Mouse (Mus musculus): Measurements from ENCODE around the gene Hgfac. TPM values are rescaled to one million over a fixed set of nuclear protein-coding genes. Genes with fewer than 3 reads are reported as not detected.

Gene Hgfac
- 75.0 and 118 TPM in 2 replicates for polyA plus RNA-seq (2012; rRNA removed)

DNA sequence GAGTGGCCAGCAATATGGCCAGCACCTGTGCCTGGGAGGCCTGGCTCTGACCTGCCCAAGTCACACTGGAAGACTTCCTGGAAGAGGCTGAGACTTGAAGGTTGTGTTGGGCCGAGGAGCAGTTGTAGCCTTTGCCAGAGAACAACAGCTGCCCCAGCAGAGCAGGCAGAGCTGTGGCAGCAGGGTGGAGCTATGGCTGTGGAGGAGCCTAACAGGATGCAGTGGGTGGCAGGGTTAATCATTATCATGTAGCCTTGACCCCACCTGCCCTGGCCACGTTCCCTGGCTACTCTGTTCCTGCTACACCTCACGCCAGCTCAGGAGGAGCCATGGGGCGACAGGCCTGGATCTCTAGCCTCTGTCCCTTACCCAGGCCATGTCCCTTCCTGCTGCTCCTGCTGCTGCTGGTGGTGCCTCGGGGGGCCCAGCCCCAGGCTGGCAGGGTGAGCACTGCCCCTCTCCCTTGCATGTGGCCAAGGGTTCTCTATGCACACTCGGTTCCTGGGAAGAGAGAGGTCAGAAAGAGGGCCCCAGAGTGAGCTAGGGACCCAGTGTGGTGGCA, at the start of gene Hgfac:
TSS of gene Hgfac (plus strand) at position 242 of the 562 bp plus-strand sequence.
- Histone ChIP-seq H3K27ac (ENCODE audit: insufficient read depth, low read depth, low read length) (peak within 1 kb of the TSS; percentile 57), H3K27me3 (ENCODE audit: control insufficient read depth, insufficient read depth, low read length) (no peaks in the 10 kb centered on the region), H3K4me3 (ENCODE audit: low read depth, low read length) (peak within 1 kb of the TSS; percentile 26), H3K4me1 (ENCODE audit: control insufficient read depth, insufficient read depth, insufficient read length, low read length) (peaks cover 26% of the 10 kb centered on the region), H3K36me3 (ENCODE audit: control insufficient read depth, insufficient read depth, low read length) (no peaks in the 10 kb centered on the region)
- TF ChIP-seq CTCF (IDR thresholded peaks at IDR 0.05; ENCODE audit: extremely low read depth, insufficient read length, insufficient replicate concordance, low read depth, low read length) (no peak), POLR2A (IDR thresholded peaks at IDR 0.05; ENCODE audit: low read depth, low read length) (no peak)
- WGBS: 16% methylated on average over 6 of the region's 6 CpGs

DNA sequence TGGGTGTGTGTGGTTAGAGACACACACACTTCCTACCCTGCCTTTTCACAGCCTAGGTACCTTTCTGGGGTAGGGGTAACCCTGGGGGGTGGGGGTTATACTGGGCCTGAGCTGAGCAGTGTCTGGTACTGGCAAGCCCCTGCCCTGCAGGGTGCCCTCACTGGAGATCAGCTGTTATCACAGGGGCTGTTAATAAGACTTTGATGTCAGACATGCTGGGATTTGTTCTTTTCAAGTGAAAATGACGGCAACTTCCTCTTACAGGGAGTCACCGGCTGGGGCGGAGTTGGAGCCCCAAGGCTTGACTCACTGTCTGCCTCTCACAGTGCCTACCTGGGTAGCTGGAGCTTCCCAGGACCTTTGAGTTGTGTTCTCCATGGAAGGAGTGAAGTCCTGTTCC, 42.6 kb upstream of the Hgfac start:
- H3K27me3 ChIP-seq (ENCODE audit: control insufficient read depth, insufficient read depth, low read length): no peaks in the 10 kb centered on the region
- H3K4me3 ChIP-seq (ENCODE audit: low read depth, low read length): no peak overlapping the region
- 18% methylated on average over 3 of the region's 3 CpGs for WGBS
- H3K4me1 ChIP-seq (ENCODE audit: control insufficient read depth, insufficient read depth, insufficient read length, low read length): peaks cover 8% of the 10 kb centered on the region; the same call in 1 of the 2 replicates
- no peak for TF ChIP-seq CTCF (IDR thresholded peaks at IDR 0.05; ENCODE audit: extremely low read depth, insufficient read length, insufficient replicate concordance, low read depth, low read length)
- TF ChIP-seq POLR2A (IDR thresholded peaks at IDR 0.05; ENCODE audit: low read depth, low read length): no peak
- H3K27ac ChIP-seq (ENCODE audit: insufficient read depth, low read depth, low read length): no peak overlapping the region
- H3K36me3 ChIP-seq (ENCODE audit: control insufficient read depth, insufficient read depth, low read length): no peaks in the 10 kb centered on the region

- no peak overlapping the region for H3K4me3 ChIP-seq (ENCODE audit: low read depth, low read length)
- no peaks in the 10 kb centered on the region for H3K36me3 ChIP-seq (ENCODE audit: control insufficient read depth, insufficient read depth, low read length)
- WGBS: 85% methylated on average over 6 of the region's 6 CpGs
- H3K27me3 ChIP-seq (ENCODE audit: control insufficient read depth, insufficient read depth, low read length): no peaks in the 10 kb centered on the region
- TF ChIP-seq CTCF (IDR thresholded peaks at IDR 0.05; ENCODE audit: extremely low read depth, insufficient read length, insufficient replicate concordance, low read depth, low read length) (no peak), POLR2A (IDR thresholded peaks at IDR 0.05; ENCODE audit: low read depth, low read length) (no peak)
- H3K27ac ChIP-seq (ENCODE audit: insufficient read depth, low read depth, low read length): no peak overlapping the region
- peaks cover 8% of the 10 kb centered on the region; the same call in 1 of the 2 replicates for H3K4me1 ChIP-seq (ENCODE audit: control insufficient read depth, insufficient read depth, insufficient read length, low read length)
Observed at GRCm38 (mm10) chr5:34999281-34999680, 42.0 kb upstream of the Hgfac start.

DNA sequence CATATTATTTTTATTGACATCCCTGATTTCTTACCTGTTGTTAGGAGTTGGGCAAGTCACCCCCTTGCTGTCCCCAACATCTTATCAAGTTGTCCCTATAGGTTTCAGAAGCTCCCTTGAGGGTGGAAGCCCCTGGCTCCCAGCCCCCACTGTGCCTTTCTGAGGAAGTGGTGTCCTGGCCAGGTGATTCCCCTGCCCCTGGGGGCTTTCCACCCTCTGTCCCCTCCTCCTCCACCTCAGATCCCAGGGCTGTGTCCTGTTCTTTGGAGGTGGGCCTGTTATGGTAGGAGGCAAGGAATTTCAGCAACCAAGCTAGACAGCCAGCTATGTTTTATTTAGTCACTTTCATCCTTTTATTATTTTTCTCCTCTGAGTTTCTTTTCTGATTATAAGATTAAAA, 41.0 kb upstream of the Hgfac start:
- no peak for TF ChIP-seq CTCF (IDR thresholded peaks at IDR 0.05; ENCODE audit: extremely low read depth, insufficient read length, insufficient replicate concordance, low read depth, low read length)
- no peak for TF ChIP-seq POLR2A (IDR thresholded peaks at IDR 0.05; ENCODE audit: low read depth, low read length)
- Histone ChIP-seq H3K4me3 (ENCODE audit: low read depth, low read length) (no peak overlapping the region), H3K36me3 (ENCODE audit: control insufficient read depth, insufficient read depth, low read length) (no peaks in the 10 kb centered on the region), H3K4me1 (ENCODE audit: control insufficient read depth, insufficient read depth, insufficient read length, low read length) (peaks cover 5% of the 10 kb centered on the region; the same call in 1 of the 2 replicates), H3K27ac (ENCODE audit: insufficient read depth, low read depth, low read length) (no peak overlapping the region), H3K27me3 (ENCODE audit: control insufficient read depth, insufficient read depth, low read length) (no peaks in the 10 kb centered on the region)

DNA sequence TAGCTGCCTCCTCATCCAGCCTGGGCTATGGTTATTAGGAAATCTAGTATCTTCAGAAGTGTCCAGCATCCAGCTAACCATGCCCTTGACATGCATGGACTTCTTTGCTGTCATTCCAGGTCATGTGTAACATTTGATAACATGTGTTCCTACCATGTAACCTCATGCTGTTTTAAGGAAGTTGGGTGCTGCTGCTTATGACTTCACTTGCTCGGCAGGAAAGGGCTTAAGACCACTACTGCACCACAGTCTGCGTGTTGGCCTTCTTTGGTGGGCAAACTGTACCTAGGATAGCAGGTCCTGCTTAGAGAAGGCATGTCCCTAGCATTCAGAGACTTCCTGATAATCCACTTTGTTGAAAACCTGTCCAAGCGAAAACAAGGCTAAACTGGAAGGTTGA, 40.2 kb upstream of the Hgfac start:
- 83% methylated on average over 3 of the region's 3 CpGs for WGBS

GRCm38 (mm10) chr5:35003611-35004162, 37.6 kb upstream of the Hgfac start:
- TF ChIP-seq POLR2A (IDR thresholded peaks at IDR 0.05; ENCODE audit: low read depth, low read length): no peak
- TF ChIP-seq CTCF (IDR thresholded peaks at IDR 0.05; ENCODE audit: extremely low read depth, insufficient read length, insufficient replicate concordance, low read depth, low read length): no peak
- Histone ChIP-seq H3K4me3 (ENCODE audit: low read depth, low read length) (no peak overlapping the region), H3K27me3 (ENCODE audit: control insufficient read depth, insufficient read depth, low read length) (no peaks in the 10 kb centered on the region), H3K27ac (ENCODE audit: insufficient read depth, low read depth, low read length) (no peak overlapping the region), H3K4me1 (ENCODE audit: control insufficient read depth, insufficient read depth, insufficient read length, low read length) (peaks cover 2% of the 10 kb centered on the region; the same call in 1 of the 2 replicates), H3K36me3 (ENCODE audit: control insufficient read depth, insufficient read depth, low read length) (no peaks in the 10 kb centered on the region)
- WGBS: 58% methylated on average over 7 of the region's 7 CpGs

More for the DNA sequence above, 40.2 kb upstream of the Hgfac start:
- Histone ChIP-seq H3K4me3 (ENCODE audit: low read depth, low read length) (no peak overlapping the region), H3K27ac (ENCODE audit: insufficient read depth, low read depth, low read length) (no peak overlapping the region), H3K4me1 (ENCODE audit: control insufficient read depth, insufficient read depth, insufficient read length, low read length) (0 out of 2 replicates have a peak, but pooled peaks cover 2% of the 10 kb centered on the region), H3K27me3 (ENCODE audit: control insufficient read depth, insufficient read depth, low read length) (no peaks in the 10 kb centered on the region), H3K36me3 (ENCODE audit: control insufficient read depth, insufficient read depth, low read length) (no peaks in the 10 kb centered on the region)
- TF ChIP-seq CTCF (IDR thresholded peaks at IDR 0.05; ENCODE audit: extremely low read depth, insufficient read length, insufficient replicate concordance, low read depth, low read length) (no peak), POLR2A (IDR thresholded peaks at IDR 0.05; ENCODE audit: low read depth, low read length) (no peak)

DNA sequence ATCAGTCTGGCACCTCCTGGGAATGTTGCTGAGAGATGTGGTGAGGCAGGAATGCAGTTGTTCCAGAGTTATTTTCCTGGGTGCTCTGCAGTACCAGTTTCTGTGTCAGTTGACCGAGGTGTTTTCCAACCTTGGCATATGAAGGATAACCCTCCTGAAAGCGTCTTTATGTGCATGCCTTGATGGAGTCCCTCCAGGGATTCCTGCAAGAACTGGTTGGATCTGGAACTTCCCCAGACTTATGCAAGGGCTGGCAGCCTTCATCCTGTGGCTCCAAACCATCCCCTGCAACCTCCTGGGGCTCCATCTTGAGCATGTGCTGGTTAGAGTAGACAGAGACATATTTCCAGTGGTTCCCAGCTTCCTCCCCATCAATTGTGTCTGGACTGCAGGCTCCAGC, 36.5 kb upstream of the Hgfac start:
- TF ChIP-seq CTCF (IDR thresholded peaks at IDR 0.05; ENCODE audit: extremely low read depth, insufficient read length, insufficient replicate concordance, low read depth, low read length) (no peak), POLR2A (IDR thresholded peaks at IDR 0.05; ENCODE audit: low read depth, low read length) (no peak)
- Histone ChIP-seq H3K27ac (ENCODE audit: insufficient read depth, low read depth, low read length) (no peak overlapping the region), H3K36me3 (ENCODE audit: control insufficient read depth, insufficient read depth, low read length) (no peaks in the 10 kb centered on the region), H3K4me3 (ENCODE audit: low read depth, low read length) (no peak overlapping the region), H3K4me1 (ENCODE audit: control insufficient read depth, insufficient read depth, insufficient read length, low read length) (no peaks in the 10 kb centered on the region; the same call in 1 of the 2 replicates), H3K27me3 (ENCODE audit: control insufficient read depth, insufficient read depth, low read length) (no peaks in the 10 kb centered on the region)
- 95% methylated on average over 2 of the region's 2 CpGs for WGBS
